Mouse (Mus musculus) C2C12 (cell line): ENCODE results near the gene Draxin. TPM values are rescaled to one million over a fixed set of nuclear protein-coding genes. Genes with fewer than 3 reads are reported as not detected.
"Not testable (repeated sequence)": the region's sequence is repeated elsewhere in the genome, so short reads cannot be mapped to it uniquely, and the experiment has no call there.

Experiments used
- H3K27me3 ChIP-seq: one replicate; pipeline ENCODE4 v1.6.1; 2011; ENCODE audit not compliant: control insufficient read depth, insufficient read depth, insufficient read length
- H3K36me3 ChIP-seq: one replicate; pipeline ENCODE4 v1.6.1; 2011; ENCODE audit not compliant: control insufficient read depth, insufficient read depth
- H3K4me3 ChIP-seq: one replicate; pipeline ENCODE4 v1.5.1; 2011; ENCODE audit warnings: mild to moderate bottlenecking, control low read depth; ENCODE audit not compliant: poor library complexity, insufficient read depth, severe bottlenecking
- H3K79me2 ChIP-seq: one replicate; pipeline ENCODE4 v1.6.1; 2011; ENCODE audit not compliant: control insufficient read depth, insufficient read depth
- H3K79me3 ChIP-seq: one replicate; pipeline ENCODE4 v1.6.1; 2011; ENCODE audit warnings: low read depth, control low read depth
- H3ac ChIP-seq: one replicate; pipeline ENCODE3; 2011; ENCODE audit warnings: low read depth; ENCODE audit not compliant: control insufficient read depth, insufficient read length
- CEBPB ChIP-seq: IDR thresholded peaks from one replicate; pipeline ENCODE4 v1.6.1; 2011; ENCODE audit warnings: low read depth, mild to moderate bottlenecking, control low read depth, moderate library complexity
- CTCF ChIP-seq: IDR thresholded peaks from one replicate; pipeline ENCODE4 v1.5.1; 2011; ENCODE audit not compliant: control insufficient read depth, insufficient read depth, insufficient read length
- FOSL1 ChIP-seq: IDR thresholded peaks from one replicate; pipeline ENCODE4 v1.8.0; 2011; ENCODE audit warnings: mild to moderate bottlenecking, low read length; ENCODE audit not compliant: poor library complexity, insufficient read depth, severe bottlenecking
- MAX ChIP-seq: IDR thresholded peaks from one replicate; pipeline ENCODE4 v1.6.1; 2011; ENCODE audit warnings: mild to moderate bottlenecking, control low read depth
- MYOD1 ChIP-seq: IDR thresholded peaks from one replicate; pipeline ENCODE4 v1.6.1; 2011; ENCODE audit warnings: low read depth; ENCODE audit not compliant: control insufficient read depth, insufficient read length
- MYOG ChIP-seq: IDR thresholded peaks from one replicate; pipeline ENCODE4 v1.6.1; 2011; ENCODE audit not compliant: control insufficient read depth, insufficient read length; ENCODE audit errors: extremely low read depth
- USF1 ChIP-seq: IDR thresholded peaks from one replicate; pipeline ENCODE4 v1.6.1; 2011; ENCODE audit warnings: low read depth, mild to moderate bottlenecking, control low read depth, moderate library complexity
- microRNA-seq: library from miRNA; unstranded; fragments of <30 nt; microRNA quantifications from one replicate; pipeline ENCODE4, GENCODE M21; 2019; ENCODE audit warnings: borderline microRNAs expressed
- polyA plus RNA-seq: library from polyadenylated mRNA; unstranded; fragments of >200 nt; fragmentation: generic; extraction: Trizol; gene quantifications from one replicate; pipeline ENCODE4 v1.2.1, GENCODE M21; 2012; ENCODE audit warnings: missing spikeins

Gene Draxin
- polyA plus RNA-seq, 1 experiment: 0.01 TPM

DNA sequence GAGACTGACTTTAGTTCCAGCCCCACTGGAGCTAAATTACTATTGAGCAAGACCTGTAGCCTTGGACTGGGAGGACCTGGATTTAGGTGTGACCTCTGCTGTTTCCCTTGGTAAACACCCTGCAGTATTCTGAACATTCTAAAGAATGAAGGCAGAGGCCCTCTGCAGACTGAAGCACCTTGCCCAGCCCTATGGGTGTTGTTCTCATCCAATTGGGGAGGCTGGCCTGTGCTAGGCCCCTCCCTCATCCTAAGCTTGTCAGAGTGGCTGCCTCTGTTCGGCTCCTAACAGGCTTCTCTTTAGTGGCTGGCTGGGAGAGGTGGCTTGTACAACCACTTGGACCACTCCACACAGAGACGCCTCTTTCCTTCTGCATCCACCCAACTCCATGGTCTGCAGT is 77.5 kb downstream of the Draxin start:
- TF ChIP-seq FOSL1 (no peak), MAX (no peak), USF1 (no peak), MYOD1 (no peak), CEBPB (no peak), MYOG (no peak), CTCF (no peak)
- Histone ChIP-seq H3ac (no peak overlapping the region), H3K36me3 (peaks cover 56% of the 10 kb centered on the region)

DNA sequence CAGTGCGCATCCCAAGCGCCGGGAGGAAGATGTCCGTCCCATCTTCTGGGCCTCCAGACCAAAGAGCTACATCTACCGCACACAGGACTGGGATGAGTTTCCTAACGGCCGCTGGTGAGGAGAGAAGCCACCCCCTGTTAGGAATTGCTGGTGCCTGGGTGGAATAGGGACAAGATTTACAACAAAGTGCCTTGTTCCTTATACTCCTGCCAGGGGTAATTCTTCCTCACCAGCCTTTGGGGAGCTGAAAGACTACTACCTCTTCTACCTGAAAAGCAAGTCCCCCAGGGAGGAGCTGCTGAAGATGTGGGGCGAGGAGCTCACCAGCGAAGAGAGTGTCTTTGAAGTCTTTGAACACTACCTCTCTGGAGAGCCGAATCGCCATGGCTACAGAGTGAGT is 78.6 kb downstream of the Draxin start:
- no peaks in the 10 kb centered on the region for H3K79me2 ChIP-seq
- H3K79me3 ChIP-seq: no peaks in the 10 kb centered on the region
- no peak overlapping the region for H3ac ChIP-seq
- peaks cover 57% of the 10 kb centered on the region for H3K36me3 ChIP-seq
- H3K4me3 ChIP-seq: no peak overlapping the region
- TF ChIP-seq MAX: no peak
- no peak for TF ChIP-seq MYOD1
- TF ChIP-seq CEBPB: no peak
- TF ChIP-seq FOSL1: no peak
- TF ChIP-seq USF1: no peak
- no peak for TF ChIP-seq MYOG
- TF ChIP-seq CTCF: no peak
- no peaks in the 10 kb centered on the region for H3K27me3 ChIP-seq

More for the DNA sequence above, 77.5 kb downstream of the Draxin start:
- Histone ChIP-seq H3K4me3 (no peak overlapping the region), H3K79me3 (no peaks in the 10 kb centered on the region), H3K79me2 (no peaks in the 10 kb centered on the region), H3K27me3 (no peaks in the 10 kb centered on the region)

DNA sequence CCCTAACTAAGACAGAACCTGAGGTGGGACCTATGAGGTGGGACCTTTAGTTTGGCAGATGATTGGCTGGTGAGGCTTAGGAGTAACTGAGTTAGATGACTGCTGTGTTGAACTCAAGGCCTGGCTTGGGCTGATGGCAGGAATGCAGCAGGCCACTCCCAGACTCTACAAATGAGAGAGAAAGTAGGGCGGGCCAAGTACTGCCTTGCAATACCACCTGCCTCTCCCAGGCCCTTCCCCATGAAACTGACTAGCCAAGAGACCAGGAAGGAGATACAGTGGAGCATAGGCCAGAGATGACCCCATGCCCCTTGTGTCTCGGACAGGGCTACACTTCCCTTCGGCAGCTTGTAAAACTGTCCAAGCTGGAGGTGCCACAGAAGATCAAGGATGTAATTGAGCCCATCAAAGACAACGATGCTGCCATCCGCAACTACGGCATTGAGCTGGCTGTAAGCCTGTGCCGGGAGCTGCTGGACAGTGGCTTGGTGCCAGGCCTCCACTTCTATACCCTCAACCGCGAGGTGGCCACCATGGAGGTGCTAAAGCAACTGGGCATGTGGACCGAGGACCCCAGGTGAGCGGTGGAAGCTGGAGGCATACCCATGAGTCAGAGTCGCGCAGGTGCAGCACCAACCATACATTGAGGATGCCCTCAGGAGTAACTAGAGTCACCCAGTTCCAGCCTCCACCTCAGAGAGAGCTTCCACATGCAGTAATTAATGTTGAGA is 79.3 kb downstream of the Draxin start:
- H3K79me2 ChIP-seq: no peaks in the 10 kb centered on the region
- H3K36me3 ChIP-seq: peaks cover 50% of the 10 kb centered on the region
- H3K27me3 ChIP-seq: no peaks in the 10 kb centered on the region
- no peaks in the 10 kb centered on the region for H3K79me3 ChIP-seq
- no peak for TF ChIP-seq CTCF
- no peak overlapping the region for H3K4me3 ChIP-seq
- no peak overlapping the region for H3ac ChIP-seq

DNA sequence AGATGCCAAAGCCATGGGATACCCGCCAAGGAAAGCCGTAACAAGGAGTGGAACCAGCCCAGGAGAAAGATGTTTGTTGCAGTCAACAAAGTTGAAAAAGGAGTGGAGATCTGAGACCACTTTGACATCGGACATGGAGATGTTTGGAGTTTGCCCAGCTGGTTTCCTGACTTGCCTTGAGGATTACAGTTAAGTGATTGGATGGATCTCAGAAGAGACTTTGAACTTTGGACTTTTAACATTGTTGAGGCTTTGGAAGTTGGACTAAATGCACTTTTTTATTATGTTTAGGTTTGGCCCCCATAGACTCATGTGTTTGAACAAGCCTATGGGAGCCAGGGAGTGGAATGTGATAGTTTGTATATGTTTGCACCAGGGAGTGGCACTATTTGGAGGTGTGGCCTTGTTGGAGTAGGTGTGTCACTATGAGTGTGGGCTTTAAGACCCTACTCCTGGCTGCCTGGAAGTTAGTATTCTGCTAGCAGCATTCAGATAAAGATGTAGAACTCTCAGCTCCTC is 80.0 kb downstream of the Draxin start:
- not testable (repeated sequence) for H3K27me3 ChIP-seq, H3ac ChIP-seq, H3K4me3 ChIP-seq, H3K79me2 ChIP-seq, H3K79me3 ChIP-seq
- peaks cover 45% of the 10 kb centered on the region for H3K36me3 ChIP-seq

Small RNA genes lying within 50 kb of the gene (microRNA-seq; reads per million reads assigned to microRNA genes)
- gene Mir7022: 0.16 reads per million

Other genes starting within 250 kb of the Draxin start
- gene Mfn2, start 226.0 kb downstream of the Draxin start, polyA plus RNA-seq: 46.7 TPM
- gene Plod1, start 193.9 kb downstream of the Draxin start, polyA plus RNA-seq: 49.2 TPM
- 46.5 TPM for gene 2510039O18Rik, start 189.8 kb downstream of the Draxin start, polyA plus RNA-seq
- 1.2 TPM for gene Nppb, start 144.9 kb downstream of the Draxin start, polyA plus RNA-seq
- gene Nppa, start 130.0 kb downstream of the Draxin start, polyA plus RNA-seq: not detected
- 11.5 TPM for gene Clcn6, start 91.9 kb downstream of the Draxin start, polyA plus RNA-seq
- gene Mthfr, start 91.6 kb downstream of the Draxin start, polyA plus RNA-seq: 16.1 TPM
- 8.2 TPM for gene Agtrap, start 42.7 kb downstream of the Draxin start, polyA plus RNA-seq
- 35.6 TPM for gene Mad2l2, start 314 bp downstream of the Draxin start, polyA plus RNA-seq
- 54.4 TPM for gene Fbxo6, start 21.4 kb upstream of the Draxin start, polyA plus RNA-seq
- gene Fbxo44, start 29.8 kb upstream of the Draxin start, polyA plus RNA-seq: 2.1 TPM
- gene Fbxo2, start 29.9 kb upstream of the Draxin start, polyA plus RNA-seq: 14.2 TPM
- gene Disp3, start 157.3 kb upstream of the Draxin start, polyA plus RNA-seq: 0.04 TPM